Mouse (Mus musculus) kidney, postnatal 4 days (tissue): Measurements from ENCODE around the gene Olfr765.
"Not testable (repeated sequence)": the region's sequence is repeated elsewhere in the genome, so short reads cannot be mapped to it uniquely, and the experiment has no call there.

ENCODE experiments used
- DNase-seq, 2 experiments: peaks; one replicate each; pipeline ENCODE4 v3.0.0; 2021; ENCODE audit warnings: mixed read lengths in 2 of 2

Olfr765 gene

GRCm38 (mm10) chr10:129049898-129050297 lies at the start of gene Olfr765:
TSS of gene Olfr765 (minus strand) at chr10:129049998.
- not testable (repeated sequence) for DNase-seq

GRCm38 (mm10) chr10:129099275-129099674 lies 49.5 kb upstream of the Olfr765 start, which contains the start of gene Olfr768:
TSS of gene Olfr768 (minus strand) at chr10:129099375.
- DNase-seq: no peak

GRCm38 (mm10) chr10:129082810-129083209 lies 33.0 kb upstream of the Olfr765 start, which contains the start of gene Olfr767:
TSS of gene Olfr767 (minus strand) at chr10:129082910.
- not testable (repeated sequence) for DNase-seq

GRCm38 (mm10) chr10:129068877-129069276 lies 19.1 kb upstream of the Olfr765 start, which contains the start of gene Olfr766-ps1:
TSS of gene Olfr766-ps1 (minus strand) at chr10:129068977.
- DNase-seq: no peak

- DNase-seq: no peak
Observed at GRCm38 (mm10) chr10:129039796-129040195, 10.0 kb downstream of the Olfr765 start, which contains the start of gene Olfr764-ps1. TSS of gene Olfr764-ps1 (minus strand) at chr10:129039896.

- DNase-seq: no peak
Observed at GRCm38 (mm10) chr10:129028343-129028742, 21.5 kb downstream of the Olfr765 start.

GRCm38 (mm10) chr10:129026018-129026662 lies 23.7 kb downstream of the Olfr765 start:
- peak; percentile 49 to 61 for DNase-seq

- no peak for DNase-seq
Observed at GRCm38 (mm10) chr10:129023319-129023718, 26.5 kb downstream of the Olfr765 start.

GRCm38 (mm10) chr10:129014477-129014876 lies 35.3 kb downstream of the Olfr765 start:
- DNase-seq: no peak

GRCm38 (mm10) chr10:129011511-129011910 lies 38.3 kb downstream of the Olfr765 start:
- not testable (repeated sequence) for DNase-seq

- no peak for DNase-seq
Observed at GRCm38 (mm10) chr10:129010288-129010841, 39.4 kb downstream of the Olfr765 start, which contains the start of gene Olfr763. TSS of gene Olfr763 (plus strand) at chr10:129010791.

- no peak for DNase-seq
Observed at GRCm38 (mm10) chr10:129004032-129004920, 45.5 kb downstream of the Olfr765 start.

- DNase-seq: no peak
Observed at GRCm38 (mm10) chr10:128996523-128997040, 53.2 kb downstream of the Olfr765 start.

GRCm38 (mm10) chr10:128995796-128996195 lies 54.0 kb downstream of the Olfr765 start:
- no peak for DNase-seq
